Mouse (Mus musculus): ENCODE data around the gene Nr2c2. TPM values are rescaled to one million over a fixed set of nuclear protein-coding genes. Genes with fewer than 3 reads are reported as not detected.

The Nr2c2 gene
- polyA plus RNA-seq, 1 experiment from 2014 or later = 16.4 TPM

DNA sequence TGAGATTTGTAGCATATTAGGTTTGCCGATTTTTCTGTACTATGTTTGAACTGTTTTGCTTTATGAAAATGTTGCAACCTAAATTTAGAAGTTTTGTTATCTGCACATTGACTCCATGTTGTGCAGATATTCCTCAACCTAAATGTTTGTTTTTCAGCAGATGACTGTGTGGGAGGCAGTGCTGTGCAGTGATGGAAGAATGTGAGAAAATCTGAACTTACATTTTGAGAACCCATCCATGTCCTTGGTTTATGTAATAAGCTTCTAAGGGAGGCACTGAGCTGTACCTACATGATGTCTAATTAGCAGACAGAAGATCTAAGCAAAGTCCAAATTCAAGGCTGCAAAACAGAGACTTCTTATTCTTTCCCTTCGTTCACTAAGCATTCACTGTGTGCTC lies 42.4 kb downstream of the Nr2c2 start:
- 0 out of 2 replicates have a peak, but pooled peaks cover 2% of the 10 kb centered on the region for H3K36me3 ChIP-seq (ENCODE audit: control insufficient read depth, insufficient read depth, low read length)
- H3K4me1 ChIP-seq (ENCODE audit: control insufficient read depth, insufficient read depth, low read length) = peaks cover 18% of the 10 kb centered on the region
- H3K9me3 ChIP-seq (replicated peaks; ENCODE audit: control insufficient read depth, low read length) = no peaks in the 10 kb centered on the region
- no peak overlapping the region for H3K27ac ChIP-seq (ENCODE audit: low read depth, low read length)
- 86% methylated on average over 2 of the region's 2 CpGs for WGBS (ENCODE audit: insufficient replicate concordance)
- no peak overlapping the region for H3K4me3 ChIP-seq (ENCODE audit: low read depth, low read length)
- H3K9ac ChIP-seq (ENCODE audit: low read depth, low read length) = no peak overlapping the region
- H3K4me2 ChIP-seq = no peak overlapping the region
- no peak for ATAC-seq (replicated peaks; ENCODE audit: insufficient number of reproducible peaks, low FRiP score, low TSS enrichment)
- no peaks in the 10 kb centered on the region for H3K27me3 ChIP-seq (ENCODE audit: control insufficient read depth, insufficient read depth, low read length)

DNA sequence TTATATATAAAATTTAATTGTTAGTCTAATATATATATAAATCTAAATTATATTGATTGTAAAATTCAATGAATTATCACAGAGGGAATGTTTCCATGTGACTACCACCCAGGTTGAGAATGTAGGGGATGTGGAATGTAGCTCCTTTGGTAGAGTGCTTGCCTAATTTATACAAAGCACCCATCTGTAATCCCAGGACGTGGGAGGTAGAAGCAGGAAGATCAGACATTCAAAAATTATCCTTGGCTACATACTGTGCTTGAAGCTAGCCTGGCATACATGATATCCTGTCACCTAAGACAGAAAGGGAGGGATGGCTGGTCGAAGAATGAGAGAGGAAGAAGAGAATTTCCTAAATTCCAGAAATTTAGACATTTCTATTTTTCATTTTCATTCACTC lies 45.2 kb downstream of the Nr2c2 start:
- Histone ChIP-seq H3K4me3 (ENCODE audit: low read depth, low read length) (no peak overlapping the region), H3K4me2 (no peak overlapping the region)

DNA sequence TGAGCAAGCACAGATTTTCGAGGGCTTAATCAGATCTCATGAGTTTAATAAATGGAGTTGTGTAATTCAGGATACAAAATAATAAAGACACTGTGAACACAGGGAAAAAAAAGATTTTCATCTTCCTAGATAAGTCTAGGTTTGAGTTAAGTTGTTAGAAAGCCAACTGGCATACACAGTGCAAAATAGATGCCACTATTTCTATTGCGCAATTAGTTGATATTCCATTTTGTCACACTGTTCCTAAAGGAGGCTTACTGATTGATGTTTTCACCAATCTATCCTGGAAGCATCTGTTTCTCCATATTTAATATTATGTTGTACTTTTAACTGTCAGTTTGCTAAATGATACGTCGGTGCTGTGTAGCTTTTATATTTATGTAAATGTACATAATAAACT lies 54.7 kb downstream of the Nr2c2 start:
- Histone ChIP-seq H3K27me3 (ENCODE audit: control insufficient read depth, insufficient read depth, low read length) (no peaks in the 10 kb centered on the region), H3K36me3 (ENCODE audit: control insufficient read depth, insufficient read depth, low read length) (peaks cover 8% of the 10 kb centered on the region), H3K4me1 (ENCODE audit: control insufficient read depth, insufficient read depth, low read length) (no peaks in the 10 kb centered on the region), H3K27ac (ENCODE audit: low read depth, low read length) (no peak overlapping the region), H3K4me2 (no peak overlapping the region), H3K9ac (ENCODE audit: low read depth, low read length) (no peak overlapping the region), H3K4me3 (ENCODE audit: low read depth, low read length) (no peak overlapping the region), H3K9me3 (replicated peaks; ENCODE audit: control insufficient read depth, low read length) (no peaks in the 10 kb centered on the region)
- WGBS (ENCODE audit: insufficient replicate concordance) = 95% methylated on average over 4 of the region's 4 CpGs
- ATAC-seq (replicated peaks; ENCODE audit: insufficient number of reproducible peaks, low FRiP score, low TSS enrichment) = no peak

More for the DNA sequence above, 45.2 kb downstream of the Nr2c2 start:
- WGBS (ENCODE audit: insufficient replicate concordance) = 74% methylated on average over 2 of the region's 2 CpGs
- no peaks in the 10 kb centered on the region for H3K27me3 ChIP-seq (ENCODE audit: control insufficient read depth, insufficient read depth, low read length)
- H3K27ac ChIP-seq (ENCODE audit: low read depth, low read length) = no peak overlapping the region
- no peak overlapping the region for H3K9ac ChIP-seq (ENCODE audit: low read depth, low read length)
- ATAC-seq (replicated peaks; ENCODE audit: insufficient number of reproducible peaks, low FRiP score, low TSS enrichment) = no peak
- H3K36me3 ChIP-seq (ENCODE audit: control insufficient read depth, insufficient read depth, low read length) = 0 out of 2 replicates have a peak, but pooled peaks cover 6% of the 10 kb centered on the region
- no peaks in the 10 kb centered on the region for H3K9me3 ChIP-seq (replicated peaks; ENCODE audit: control insufficient read depth, low read length)
- peaks cover 13% of the 10 kb centered on the region for H3K4me1 ChIP-seq (ENCODE audit: control insufficient read depth, insufficient read depth, low read length)

DNA sequence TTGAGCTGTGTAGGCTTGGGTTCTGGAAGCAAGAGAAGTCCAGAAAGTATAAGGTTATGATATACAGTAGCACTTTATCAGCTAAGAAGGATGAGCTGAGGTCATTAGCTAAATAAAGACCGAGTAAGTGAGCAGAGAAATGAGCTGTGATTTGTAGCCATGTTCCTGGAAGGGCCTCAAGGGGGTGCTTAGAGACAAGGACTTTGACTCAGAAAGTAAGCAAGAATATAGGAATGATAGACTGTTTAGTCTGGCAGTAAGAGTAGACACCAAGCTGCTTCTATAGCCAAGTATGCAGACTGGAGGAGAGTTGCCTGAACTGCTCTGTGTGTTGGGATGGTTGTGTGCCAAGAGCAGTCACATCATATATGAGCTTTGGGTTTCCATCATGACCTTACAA lies 62.6 kb downstream of the Nr2c2 start:
- Histone ChIP-seq H3K9me3 (replicated peaks; ENCODE audit: control insufficient read depth, low read length) (no peaks in the 10 kb centered on the region), H3K27me3 (ENCODE audit: control insufficient read depth, insufficient read depth, low read length) (no peaks in the 10 kb centered on the region), H3K4me1 (ENCODE audit: control insufficient read depth, insufficient read depth, low read length) (0 out of 2 replicates have a peak, but pooled peaks cover 5% of the 10 kb centered on the region), H3K4me3 (ENCODE audit: low read depth, low read length) (no peak overlapping the region), H3K27ac (ENCODE audit: low read depth, low read length) (no peak overlapping the region), H3K9ac (ENCODE audit: low read depth, low read length) (no peak overlapping the region), H3K36me3 (ENCODE audit: control insufficient read depth, insufficient read depth, low read length) (peaks cover 25% of the 10 kb centered on the region), H3K4me2 (no peak overlapping the region)
- WGBS (ENCODE audit: insufficient replicate concordance) = 64% methylated on average over 1 of the region's 1 CpGs
- ATAC-seq (replicated peaks; ENCODE audit: insufficient number of reproducible peaks, low FRiP score, low TSS enrichment) = no peak

DNA sequence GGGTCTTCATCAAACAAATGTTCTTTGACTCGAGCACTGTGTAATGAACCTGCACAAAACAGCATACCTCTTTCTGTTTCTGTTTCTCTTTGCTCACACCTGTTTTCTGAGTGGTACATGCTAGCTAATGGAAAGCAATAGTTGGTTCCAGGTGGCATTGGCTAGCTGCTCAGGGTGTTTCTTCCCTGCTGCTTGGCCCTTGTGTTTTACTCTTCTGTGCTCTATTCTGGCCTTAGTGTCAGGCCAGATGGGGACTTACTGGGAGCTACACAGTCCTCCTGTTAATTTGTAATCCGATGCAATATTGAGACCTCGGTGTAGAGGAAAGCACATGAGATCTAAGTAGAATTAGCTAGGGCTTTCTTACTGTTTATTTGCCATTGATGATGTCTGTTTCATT lies 67.6 kb downstream of the Nr2c2 start:
- no peak for ATAC-seq (replicated peaks; ENCODE audit: insufficient number of reproducible peaks, low FRiP score, low TSS enrichment)

DNA sequence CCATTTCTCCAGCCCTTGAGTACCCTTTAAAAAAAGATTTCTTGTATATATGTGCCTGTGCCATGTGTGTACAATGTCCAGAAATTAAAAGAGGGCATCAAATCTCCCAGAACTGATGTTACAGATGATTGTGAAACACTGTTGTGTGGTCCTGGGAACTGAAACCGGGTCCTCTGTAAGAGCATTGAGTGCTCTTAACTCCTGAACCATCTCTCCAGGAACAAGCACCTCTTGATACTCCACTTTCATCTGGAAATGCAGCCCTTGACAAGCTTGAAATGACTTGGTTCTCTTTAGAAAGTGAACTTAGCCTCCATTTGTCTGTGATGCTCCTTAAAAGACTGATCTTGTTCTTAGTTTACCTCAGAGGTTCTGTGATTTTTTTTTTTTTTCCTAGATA lies 71.5 kb downstream of the Nr2c2 start:
- no peak overlapping the region for H3K9ac ChIP-seq (ENCODE audit: low read depth, low read length)
- H3K4me2 ChIP-seq = no peak overlapping the region
- no peak overlapping the region for H3K4me3 ChIP-seq (ENCODE audit: low read depth, low read length)
- peaks cover 38% of the 10 kb centered on the region for H3K36me3 ChIP-seq (ENCODE audit: control insufficient read depth, insufficient read depth, low read length)
- 81% methylated on average over 1 of the region's 1 CpGs for WGBS (ENCODE audit: insufficient replicate concordance)
- H3K4me1 ChIP-seq (ENCODE audit: control insufficient read depth, insufficient read depth, low read length) = no peaks in the 10 kb centered on the region
- no peaks in the 10 kb centered on the region for H3K27me3 ChIP-seq (ENCODE audit: control insufficient read depth, insufficient read depth, low read length)
- no peaks in the 10 kb centered on the region for H3K9me3 ChIP-seq (replicated peaks; ENCODE audit: control insufficient read depth, low read length)
- no peak for ATAC-seq (replicated peaks; ENCODE audit: insufficient number of reproducible peaks, low FRiP score, low TSS enrichment)
- H3K27ac ChIP-seq (ENCODE audit: low read depth, low read length) = no peak overlapping the region

More for the DNA sequence above, 67.6 kb downstream of the Nr2c2 start:
- Histone ChIP-seq H3K4me2 (no peak overlapping the region), H3K4me1 (ENCODE audit: control insufficient read depth, insufficient read depth, low read length) (0 out of 2 replicates have a peak, but pooled peaks cover under 1% of the 10 kb centered on the region), H3K9ac (ENCODE audit: low read depth, low read length) (no peak overlapping the region), H3K9me3 (replicated peaks; ENCODE audit: control insufficient read depth, low read length) (no peaks in the 10 kb centered on the region), H3K27me3 (ENCODE audit: control insufficient read depth, insufficient read depth, low read length) (no peaks in the 10 kb centered on the region), H3K27ac (ENCODE audit: low read depth, low read length) (no peak overlapping the region), H3K36me3 (ENCODE audit: control insufficient read depth, insufficient read depth, low read length) (peaks cover 45% of the 10 kb centered on the region), H3K4me3 (ENCODE audit: low read depth, low read length) (no peak overlapping the region)
- WGBS (ENCODE audit: insufficient replicate concordance) = 96% methylated on average over 3 of the region's 3 CpGs

DNA sequence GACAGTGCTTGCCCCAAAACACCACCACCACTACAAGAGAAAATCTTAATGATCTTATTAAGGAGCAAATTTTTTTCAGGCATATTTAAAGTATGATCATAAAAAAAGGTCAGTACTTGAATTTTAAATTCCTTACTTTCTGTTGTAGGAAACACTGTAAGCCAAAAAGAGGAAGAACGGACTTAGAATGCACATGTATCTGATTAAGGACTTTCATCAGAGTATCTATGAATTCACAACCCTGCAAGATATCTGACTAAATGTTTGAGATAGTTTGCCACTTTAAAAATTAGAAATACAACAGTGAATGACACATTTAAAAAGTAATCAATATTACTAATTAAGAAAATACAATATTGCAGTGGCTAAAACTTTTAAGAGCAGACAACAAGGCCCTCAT lies 85.3 kb downstream of the Nr2c2 start:
- Histone ChIP-seq H3K4me2 (no peak overlapping the region), H3K9ac (ENCODE audit: low read depth, low read length) (no peak overlapping the region), H3K9me3 (replicated peaks; ENCODE audit: control insufficient read depth, low read length) (no peaks in the 10 kb centered on the region), H3K4me3 (ENCODE audit: low read depth, low read length) (no peak overlapping the region), H3K27ac (ENCODE audit: low read depth, low read length) (no peak overlapping the region), H3K4me1 (ENCODE audit: control insufficient read depth, insufficient read depth, low read length) (no peaks in the 10 kb centered on the region), H3K27me3 (ENCODE audit: control insufficient read depth, insufficient read depth, low read length) (no peaks in the 10 kb centered on the region), H3K36me3 (ENCODE audit: control insufficient read depth, insufficient read depth, low read length) (peaks cover 32% of the 10 kb centered on the region)
- 91% methylated on average over 1 of the region's 1 CpGs for WGBS (ENCODE audit: insufficient replicate concordance)
- no peak for ATAC-seq (replicated peaks; ENCODE audit: insufficient number of reproducible peaks, low FRiP score, low TSS enrichment)

DNA sequence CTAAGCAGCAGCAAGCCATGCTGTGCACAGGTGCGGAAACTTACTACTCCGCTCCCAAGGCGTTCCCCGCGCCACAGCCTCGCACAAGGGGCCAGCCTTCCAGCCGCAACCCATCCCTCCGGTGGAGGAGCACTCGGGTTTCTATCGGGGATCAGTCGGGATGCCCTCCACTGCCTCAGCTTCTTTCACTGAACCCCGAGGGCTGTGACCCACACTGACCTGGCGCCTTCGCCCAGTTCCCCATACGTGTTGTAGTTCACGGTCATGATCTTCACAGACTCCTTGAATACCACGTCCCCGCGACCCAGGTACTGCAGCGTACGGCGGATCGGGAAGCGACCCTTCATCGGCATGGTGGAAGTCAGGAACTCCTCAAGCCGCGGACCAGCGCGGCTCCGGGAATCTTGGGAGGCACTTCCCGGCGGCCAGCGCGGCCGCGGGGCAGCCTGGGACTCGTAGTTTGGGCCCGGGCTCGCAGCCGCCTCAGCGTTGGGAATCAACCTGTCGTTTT lies 92.5 kb downstream of the Nr2c2 start, which contains the start of gene Mrps25:
Gene Mrps25 (minus strand): TSS at position 413 of the 511 bp plus-strand sequence.
- H3K4me3 ChIP-seq (ENCODE audit: low read depth, low read length) = peak within 1 kb of the TSS; percentile 89
- H3K27ac ChIP-seq (ENCODE audit: low read depth, low read length) = peak within 1 kb of the TSS; percentile 54
- peaks cover 6% of the 10 kb centered on the region for H3K36me3 ChIP-seq (ENCODE audit: control insufficient read depth, insufficient read depth, low read length)
- peaks cover 8% of the 10 kb centered on the region for H3K4me1 ChIP-seq (ENCODE audit: control insufficient read depth, insufficient read depth, low read length)
- under 1% methylated on average over 42 of the region's 42 CpGs for WGBS (ENCODE audit: insufficient replicate concordance)
- H3K4me2 ChIP-seq = peak within 1 kb of the TSS; percentile 81
- peak; percentile 83 for ATAC-seq (replicated peaks; ENCODE audit: insufficient number of reproducible peaks, low FRiP score, low TSS enrichment)
- no peaks in the 10 kb centered on the region for H3K27me3 ChIP-seq (ENCODE audit: control insufficient read depth, insufficient read depth, low read length)
- H3K9me3 ChIP-seq (replicated peaks; ENCODE audit: control insufficient read depth, low read length) = no peaks in the 10 kb centered on the region
- H3K9ac ChIP-seq (ENCODE audit: low read depth, low read length) = peak within 1 kb of the TSS; percentile 85

DNA sequence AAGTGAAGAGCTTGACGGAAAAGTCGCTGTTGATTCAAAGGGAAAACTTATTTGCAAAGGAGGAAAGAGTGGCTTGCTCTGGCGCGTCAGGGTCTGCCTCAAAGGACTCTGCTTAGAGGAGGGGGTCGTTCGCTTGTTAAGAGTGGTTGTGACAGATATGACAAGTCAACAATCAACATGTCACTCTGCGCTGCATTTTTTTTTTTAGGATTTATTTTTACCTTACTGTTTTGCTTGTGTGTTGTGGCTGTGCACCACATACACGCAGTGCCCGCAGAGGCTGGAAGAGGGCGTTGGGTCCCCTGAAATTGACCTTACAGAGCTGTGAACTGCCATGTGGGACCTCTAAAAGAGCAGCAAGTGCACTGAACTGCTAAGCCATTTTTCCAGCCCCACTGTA lies 93.0 kb downstream of the Nr2c2 start:
- H3K4me2 ChIP-seq = peak overlapping the region; percentile 81
- H3K9me3 ChIP-seq (replicated peaks; ENCODE audit: control insufficient read depth, low read length) = no peaks in the 10 kb centered on the region
- no peak overlapping the region for H3K27ac ChIP-seq (ENCODE audit: low read depth, low read length)
- peak overlapping the region; percentile 89 for H3K4me3 ChIP-seq (ENCODE audit: low read depth, low read length)
- no peaks in the 10 kb centered on the region for H3K27me3 ChIP-seq (ENCODE audit: control insufficient read depth, insufficient read depth, low read length)
- H3K4me1 ChIP-seq (ENCODE audit: control insufficient read depth, insufficient read depth, low read length) = peaks cover 8% of the 10 kb centered on the region
- H3K9ac ChIP-seq (ENCODE audit: low read depth, low read length) = peak overlapping the region; percentile 85; the same call in 1 of the 2 replicates
- H3K36me3 ChIP-seq (ENCODE audit: control insufficient read depth, insufficient read depth, low read length) = peaks cover 9% of the 10 kb centered on the region
- 7% methylated on average over 10 of the region's 10 CpGs for WGBS (ENCODE audit: insufficient replicate concordance)
- 0 out of 2 replicates have a peak, but pooled peaks have one; percentile 43 for ATAC-seq (replicated peaks; ENCODE audit: insufficient number of reproducible peaks, low FRiP score, low TSS enrichment)
